Mouse (Mus musculus) thymus, postnatal 14 days (tissue): ENCODE data around the gene Uox.

Experiments used
- DNase-seq: peaks from one replicate; pipeline ENCODE4 v3.0.0; 2021

The Uox gene

DNA sequence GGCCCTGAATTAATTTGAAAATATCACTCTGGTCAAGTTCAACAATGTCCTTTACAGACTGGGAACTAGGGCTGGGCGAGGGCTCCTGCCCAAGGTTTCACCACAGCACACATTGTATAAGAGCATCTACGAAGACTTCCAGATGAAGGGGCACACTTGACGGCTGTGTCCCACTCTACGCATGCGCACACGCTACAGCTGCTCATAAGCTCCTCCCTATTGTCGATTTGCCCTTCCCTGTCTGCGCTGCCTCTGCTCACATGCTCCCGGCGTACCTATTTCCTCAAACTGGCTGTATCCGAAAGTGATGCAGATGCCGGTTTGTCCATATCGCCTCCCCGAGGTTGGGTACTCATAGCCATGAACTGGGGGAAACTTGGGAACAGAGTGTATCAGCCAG, 16.4 kb downstream of the Uox start:
- DNase-seq = no peak

DNA sequence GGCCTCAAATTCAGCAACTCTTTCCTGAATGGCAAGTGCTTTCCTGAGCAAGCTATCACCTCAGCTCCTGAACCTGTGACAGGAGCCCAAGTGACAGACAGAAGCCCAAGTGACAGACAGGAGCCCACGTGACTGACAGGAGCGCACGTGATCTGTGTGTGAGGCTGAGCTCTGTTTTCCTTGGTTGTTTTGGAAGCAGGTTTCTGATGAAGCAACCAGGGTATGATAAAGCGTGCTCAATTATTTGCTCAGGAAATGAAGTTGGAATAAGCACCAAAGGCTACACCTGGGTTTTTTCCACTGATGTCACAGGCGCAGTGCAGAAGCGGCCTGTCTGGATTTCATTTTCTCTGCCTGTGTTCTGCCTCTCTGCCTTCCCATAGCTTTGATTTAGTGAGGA, 19.3 kb downstream of the Uox start:
- no peak for DNase-seq

- no peak for DNase-seq
Observed at GRCm38 (mm10) chr3:146591159-146591558, 20.9 kb downstream of the Uox start.

- DNase-seq = no peak
Observed at GRCm38 (mm10) chr3:146591601-146592000, 21.4 kb downstream of the Uox start.

DNA sequence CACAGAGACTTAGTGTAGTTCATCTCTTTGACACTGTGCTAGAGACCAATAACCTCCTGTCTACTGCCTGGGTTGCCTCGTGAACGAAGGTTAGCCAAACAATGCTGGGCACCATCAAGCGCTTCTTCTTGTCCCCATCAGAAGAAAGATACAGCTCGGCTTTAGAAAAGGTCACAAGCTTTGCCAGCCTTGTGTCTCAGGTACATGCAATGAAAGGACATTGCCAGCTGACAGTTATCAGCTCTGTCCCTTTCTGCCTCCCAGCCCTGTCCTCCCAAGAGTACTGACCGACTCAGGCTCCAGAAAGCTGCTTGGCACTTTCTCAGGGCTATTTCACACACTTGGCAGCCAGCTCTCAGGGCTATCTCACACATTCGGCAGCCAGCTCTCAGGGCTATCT, 25.2 kb downstream of the Uox start:
- no peak for DNase-seq

GRCm38 (mm10) chr3:146596387-146596786, 26.2 kb downstream of the Uox start:
- no peak for DNase-seq

DNA sequence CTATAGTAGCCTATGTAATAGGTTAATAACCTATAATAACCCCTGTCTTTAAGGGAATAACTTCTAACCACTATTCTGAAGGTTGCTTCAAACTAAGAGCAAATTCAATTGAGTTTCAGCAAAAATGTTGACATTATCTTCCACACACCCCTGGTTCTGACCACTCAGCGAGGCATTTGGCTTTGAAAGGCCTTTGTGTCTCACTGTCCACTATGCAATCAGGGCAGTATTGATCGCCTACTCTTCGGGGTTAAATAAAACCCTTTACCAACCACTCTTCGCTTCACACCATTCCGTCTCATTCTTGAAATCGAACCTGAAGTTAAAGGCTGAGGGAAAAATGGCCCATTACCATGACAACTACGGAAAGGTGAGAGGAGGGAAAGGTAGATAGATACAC, 26.6 kb downstream of the Uox start:
- no peak for DNase-seq

DNA sequence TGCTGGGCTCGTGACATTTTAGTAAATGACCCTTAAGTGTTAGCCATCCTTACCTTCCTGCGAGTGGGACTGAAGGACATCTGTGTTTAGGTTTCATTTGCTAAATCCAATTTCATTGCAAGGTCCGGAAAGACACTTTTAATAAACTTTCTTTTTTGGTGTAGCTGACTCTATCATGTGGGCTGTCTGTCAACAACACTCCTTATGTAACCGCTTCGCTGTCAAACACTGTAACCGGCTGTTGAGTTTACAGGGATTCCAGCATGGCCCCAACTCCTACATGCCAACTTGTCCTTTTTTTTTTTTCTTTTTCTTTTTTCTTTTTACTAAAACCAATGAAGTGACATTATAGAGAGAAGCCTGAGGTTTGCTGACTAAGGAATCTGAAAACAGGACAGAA, 28.2 kb downstream of the Uox start:
- no peak for DNase-seq

GRCm38 (mm10) chr3:146599198-146599900, 29.1 kb downstream of the Uox start:
- no peak for DNase-seq

- no peak for DNase-seq
Observed at GRCm38 (mm10) chr3:146601205-146601604, 31.0 kb downstream of the Uox start.

DNA sequence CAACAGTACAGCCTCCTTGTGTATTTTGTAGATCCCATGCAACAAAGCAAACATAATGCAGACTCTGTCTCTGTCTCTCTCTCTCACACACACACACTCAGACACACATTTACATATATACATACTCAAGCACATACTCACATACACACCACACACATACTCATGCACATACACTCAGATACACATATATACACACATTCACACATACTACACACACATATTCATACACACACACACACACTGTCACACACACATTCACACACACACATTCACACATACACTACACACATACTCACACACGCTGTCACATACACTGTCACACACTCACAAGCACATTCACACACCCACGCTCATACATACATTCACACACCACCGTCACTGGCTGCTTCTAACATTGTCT, 32.3 kb downstream of the Uox start:
- no peak for DNase-seq

GRCm38 (mm10) chr3:146604647-146605046, 34.4 kb downstream of the Uox start:
- DNase-seq = no peak

- no peak for DNase-seq
Observed at GRCm38 (mm10) chr3:146607368-146607767, 37.1 kb downstream of the Uox start.

GRCm38 (mm10) chr3:146610322-146610721, 40.1 kb downstream of the Uox start:
- DNase-seq = no peak

- no peak for DNase-seq
Observed at GRCm38 (mm10) chr3:146611261-146611660, 41.0 kb downstream of the Uox start.

GRCm38 (mm10) chr3:146611821-146612220, 41.6 kb downstream of the Uox start:
- no peak for DNase-seq

- no peak for DNase-seq
Observed at GRCm38 (mm10) chr3:146615496-146615895, 45.3 kb downstream of the Uox start, which contains the start of gene Dnase2b. TSS of gene Dnase2b (minus strand) at chr3:146615596.

DNA sequence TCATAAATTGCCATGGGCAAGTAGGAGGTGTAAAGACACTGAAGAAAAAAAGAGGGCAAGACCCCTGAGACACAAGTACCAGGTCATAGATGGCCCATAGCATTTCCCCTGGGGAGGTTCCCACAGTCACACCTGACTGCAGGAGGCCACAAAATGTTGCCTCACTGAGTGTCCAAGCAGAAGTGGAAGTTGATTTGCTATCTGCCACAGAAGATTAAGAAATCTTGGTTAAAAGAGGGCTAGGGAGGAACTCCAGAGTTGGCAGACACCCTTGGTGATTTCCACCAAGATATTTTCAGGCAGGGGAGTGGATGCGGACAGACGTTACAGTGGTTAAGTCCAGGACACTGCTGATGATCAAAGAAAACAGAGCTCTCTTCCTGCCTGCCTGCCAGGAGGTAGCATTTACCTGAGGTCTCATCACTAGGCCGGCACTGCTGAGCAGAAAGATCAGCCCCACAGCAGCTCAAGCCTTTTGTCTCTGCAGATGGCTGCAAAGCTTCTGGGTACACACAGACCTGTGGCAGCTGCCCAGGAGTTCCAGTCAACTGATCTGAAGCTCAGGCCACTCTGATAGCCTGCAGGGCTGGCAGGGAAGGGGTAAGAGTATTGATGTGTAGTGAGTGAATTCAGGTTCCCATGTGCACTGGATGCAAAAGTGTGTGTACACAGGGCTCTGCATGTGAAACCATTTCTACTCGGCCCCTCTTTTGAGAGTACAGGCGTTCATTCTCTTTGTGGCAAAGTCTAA, 46.5 kb downstream of the Uox start:
- DNase-seq = no peak

- DNase-seq = no peak
Observed at GRCm38 (mm10) chr3:146617946-146618345, 47.7 kb downstream of the Uox start.

DNA sequence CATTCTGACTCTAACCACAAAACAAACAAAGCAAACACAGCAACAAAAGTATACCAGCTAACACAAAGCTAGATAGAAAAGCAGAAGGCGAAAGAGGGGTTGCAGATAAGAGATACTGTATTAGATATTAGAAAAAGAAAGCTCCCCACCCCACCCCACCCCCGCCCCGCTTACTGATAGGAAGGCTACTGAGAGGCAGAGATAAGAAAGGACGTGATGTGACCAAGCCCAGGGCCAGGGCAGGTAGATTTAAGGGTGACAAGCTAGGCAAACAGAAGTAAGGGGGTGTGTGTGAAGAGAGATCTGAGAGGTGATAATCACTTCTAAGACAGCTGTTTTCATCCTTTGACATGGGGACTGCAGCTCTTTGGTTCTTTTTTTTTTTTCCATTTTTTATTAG, 48.1 kb downstream of the Uox start:
- DNase-seq = no peak

DNA sequence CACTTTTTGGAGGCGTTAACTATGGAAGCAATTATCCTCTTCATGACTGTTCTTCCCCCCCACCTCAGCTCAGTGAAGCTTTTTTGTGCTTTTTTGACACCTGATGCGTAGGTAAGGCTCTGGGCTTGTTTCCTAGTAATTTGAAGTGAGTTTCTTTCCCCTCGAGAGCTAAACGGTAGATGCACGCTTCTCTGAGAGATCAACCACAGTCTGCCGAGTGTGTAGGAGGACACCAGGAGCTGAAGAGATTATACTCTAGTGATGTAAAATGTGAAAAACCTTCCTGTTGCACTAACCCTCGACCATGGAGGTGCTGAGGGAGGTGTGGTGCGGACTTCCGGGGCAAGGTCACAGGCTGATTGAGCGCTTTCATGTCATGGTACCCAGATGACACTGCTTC, 49.9 kb downstream of the Uox start:
- DNase-seq = no peak

DNA sequence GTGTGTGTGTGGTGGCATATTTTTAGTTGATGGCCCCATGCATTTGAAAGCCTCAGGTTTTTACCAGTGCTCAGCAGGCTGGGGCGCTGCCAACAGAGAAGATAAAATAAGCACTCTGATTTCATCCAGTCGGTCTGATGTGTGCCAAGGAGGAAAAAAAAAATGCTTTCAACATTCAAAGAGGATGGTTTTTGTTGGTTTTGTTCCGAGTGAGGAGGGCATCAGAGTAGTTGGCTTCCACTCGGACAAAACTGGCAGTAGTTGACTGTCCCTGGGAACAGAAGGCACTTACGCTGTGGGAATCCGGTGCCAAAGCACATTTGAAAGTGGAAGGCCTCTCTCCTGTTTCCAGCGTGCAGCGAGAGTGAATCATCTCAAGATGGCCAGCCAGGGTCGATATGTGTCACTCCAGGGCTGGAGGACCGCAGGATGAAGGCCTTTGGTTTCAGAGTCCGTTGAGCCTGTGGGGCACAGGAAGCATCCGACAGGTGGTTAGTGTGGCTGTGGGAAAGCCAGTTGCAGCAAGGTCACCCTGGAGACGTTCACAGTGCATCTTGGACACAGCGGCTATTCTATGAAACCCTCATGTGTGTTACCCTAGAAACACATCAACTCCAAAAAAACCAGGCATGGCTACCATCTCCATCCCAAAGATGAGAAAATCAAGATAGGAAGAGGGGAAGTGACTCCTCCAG, 50.5 kb downstream of the Uox start:
- no peak for DNase-seq

DNA sequence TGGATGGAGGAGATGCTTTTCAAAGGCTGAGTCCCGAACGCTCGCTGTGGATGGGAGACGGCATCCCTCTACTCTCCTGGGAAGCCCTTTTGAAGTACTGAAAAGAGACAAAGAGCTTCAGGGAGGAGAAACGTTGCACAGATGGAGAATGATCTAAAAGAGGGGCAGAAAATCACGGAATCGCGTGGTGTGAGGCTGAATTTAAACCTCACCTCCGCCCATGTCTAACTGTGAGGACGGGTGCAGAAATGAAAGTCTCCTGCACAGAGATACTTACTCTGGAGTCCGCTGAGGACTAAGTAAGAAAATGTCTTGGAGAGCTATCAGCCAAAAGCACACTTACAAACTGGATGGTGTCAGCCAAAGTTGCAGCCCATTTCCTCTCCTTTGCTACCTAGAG, 51.7 kb downstream of the Uox start:
- no peak for DNase-seq

DNA sequence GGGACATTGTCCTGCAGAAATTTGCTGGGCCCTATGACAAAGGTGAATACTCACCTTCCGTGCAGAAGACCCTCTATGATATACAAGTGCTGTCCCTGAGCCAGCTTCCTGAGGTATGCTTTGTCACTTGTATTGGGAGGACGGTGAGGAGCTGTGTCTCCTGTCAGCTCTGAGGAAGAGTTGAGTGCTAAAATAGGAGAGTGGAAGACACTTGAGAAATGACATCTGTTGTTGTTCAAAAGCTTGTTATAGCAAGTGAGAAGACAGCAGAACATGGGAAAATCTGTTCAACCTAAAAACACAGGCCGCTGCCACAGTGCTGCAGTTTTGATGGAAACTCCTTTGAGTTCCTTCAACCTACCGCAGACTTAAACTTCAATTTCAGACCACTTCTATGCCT, 55.5 kb downstream of the Uox start:
- no peak for DNase-seq
